Mouse (Mus musculus): ENCODE measurements at regions not wholly inside any gene's neighbourhood (a gene's known extent, or its start where the extent isn't known, plus 50 kb on each side); places are given as distances from the start of the nearest gene placed in this dataset.
A peak's percentile ranks its signal among the peaks of the same experiment; 100 is the strongest.

DNA sequence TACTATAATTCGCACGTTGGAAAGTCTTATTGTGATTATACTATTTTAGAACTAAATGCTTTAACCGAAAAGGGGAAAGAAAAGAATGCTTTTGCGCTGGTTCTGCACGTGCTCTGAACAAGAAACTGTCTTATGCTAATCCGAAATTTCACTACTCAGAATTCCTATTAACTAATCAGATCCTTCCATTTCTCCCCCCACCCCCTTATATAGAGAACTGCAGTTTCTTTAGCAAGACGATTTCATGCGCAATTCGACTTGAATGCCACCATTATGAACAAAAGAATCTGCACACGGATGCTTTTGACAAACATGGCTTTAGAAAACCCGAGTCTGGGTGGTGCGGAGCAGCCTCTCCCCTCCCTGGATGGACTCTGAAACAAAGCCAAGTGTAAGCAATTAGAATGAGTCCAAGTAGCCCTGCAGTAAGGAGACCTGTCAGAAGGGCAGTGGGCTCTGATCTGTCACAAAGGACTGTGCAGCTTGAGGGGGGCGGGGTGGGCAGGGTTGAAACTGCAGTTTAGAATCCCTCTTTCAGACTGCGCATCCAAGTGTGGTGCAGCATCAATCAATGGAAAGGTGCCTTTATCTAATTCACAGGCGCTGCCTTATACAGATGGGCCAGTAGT lies 128.0 kb upstream of the Tex13c2 start:
- H3K27me3 ChIP-seq (replicated peaks), result no peaks in the 10 kb centered on the region
- H3K4me3 ChIP-seq (replicated peaks), result no peak overlapping the region
- no peaks in the 10 kb centered on the region for H3K4me1 ChIP-seq
- WGBS, result 16% methylated on average over 15 of the region's 15 CpGs
- no peaks in the 10 kb centered on the region for H3K36me3 ChIP-seq
- peak overlapping the region; percentile 58; the same call in 1 of the 2 replicates for H3K27ac ChIP-seq (replicated peaks)
- H3K9me3 ChIP-seq (replicated peaks), result no peaks in the 10 kb centered on the region
- H3K4me2 ChIP-seq, result peak overlapping the region; percentile 49
- H3K9ac ChIP-seq (replicated peaks), result no peak overlapping the region
- peak; percentile 79 for ATAC-seq (ENCODE audit: low FRiP score)

- no peak overlapping the region for H3K4me3 ChIP-seq (replicated peaks)
- H3K4me2 ChIP-seq, result no peak overlapping the region
- H3K9ac ChIP-seq (replicated peaks), result no peak overlapping the region
- H3K27me3 ChIP-seq (replicated peaks), result no peaks in the 10 kb centered on the region
- no peaks in the 10 kb centered on the region for H3K36me3 ChIP-seq
- 93% methylated on average over 1 of the region's 1 CpGs for WGBS
- H3K4me1 ChIP-seq, result no peaks in the 10 kb centered on the region
- H3K27ac ChIP-seq (replicated peaks), result no peak overlapping the region
- ATAC-seq (ENCODE audit: low FRiP score), result no peak
- no peaks in the 10 kb centered on the region for H3K9me3 ChIP-seq (replicated peaks)
These were observed 125.4 kb upstream of the Tex13c2 start for GRCm38 (mm10) chrX:42364137-42364536.

GRCm38 (mm10) chrX:42373794-42374398 lies 115.6 kb upstream of the Tex13c2 start:
- no peak overlapping the region for H3K4me2 ChIP-seq
- no peaks in the 10 kb centered on the region for H3K36me3 ChIP-seq
- no peak overlapping the region for H3K4me3 ChIP-seq (replicated peaks)
- no peak for ATAC-seq (ENCODE audit: low FRiP score)
- no peaks in the 10 kb centered on the region for H3K9me3 ChIP-seq (replicated peaks)
- no peak overlapping the region for H3K9ac ChIP-seq (replicated peaks)
- H3K4me1 ChIP-seq, result no peaks in the 10 kb centered on the region
- H3K27ac ChIP-seq (replicated peaks), result no peak overlapping the region
- WGBS, result 81% methylated on average over 3 of the region's 3 CpGs
- H3K27me3 ChIP-seq (replicated peaks), result no peaks in the 10 kb centered on the region

- no peak overlapping the region for H3K9ac ChIP-seq (replicated peaks)
- no peak overlapping the region for H3K4me3 ChIP-seq (replicated peaks)
- no peaks in the 10 kb centered on the region for H3K4me1 ChIP-seq
- H3K9me3 ChIP-seq (replicated peaks), result no peaks in the 10 kb centered on the region
- H3K27ac ChIP-seq (replicated peaks), result no peak overlapping the region
- WGBS, result 78% methylated on average over 3 of the region's 3 CpGs
- H3K36me3 ChIP-seq, result no peaks in the 10 kb centered on the region
- no peaks in the 10 kb centered on the region for H3K27me3 ChIP-seq (replicated peaks)
- no peak overlapping the region for H3K4me2 ChIP-seq
- ATAC-seq (ENCODE audit: low FRiP score), result no peak
These were observed 95.5 kb upstream of the Tex13c2 start for GRCm38 (mm10) chrX:42393836-42394556.

DNA sequence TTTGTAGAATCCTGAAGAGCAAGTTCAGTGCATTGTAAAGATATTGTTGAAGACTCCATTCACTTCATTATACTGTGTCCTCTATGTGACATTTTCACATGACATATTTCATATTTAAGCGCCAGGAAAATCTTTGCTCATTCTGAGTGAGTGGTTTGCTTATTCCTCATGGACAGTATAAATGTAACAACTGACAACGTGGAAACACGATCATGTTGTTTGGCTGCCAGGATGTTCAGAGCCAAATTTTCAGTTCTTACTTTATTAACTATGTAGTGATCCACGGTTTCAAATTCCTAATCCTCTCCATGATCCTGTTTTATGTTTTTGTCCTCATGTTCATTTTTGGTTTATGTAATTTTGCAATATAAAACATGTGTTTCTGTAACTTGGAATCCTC lies 93.0 kb upstream of the Tex13c2 start:
- Histone ChIP-seq H3K9ac (replicated peaks) (no peak overlapping the region), H3K4me1 (no peaks in the 10 kb centered on the region), H3K36me3 (no peaks in the 10 kb centered on the region), H3K4me3 (replicated peaks) (no peak overlapping the region), H3K27ac (replicated peaks) (no peak overlapping the region), H3K4me2 (no peak overlapping the region), H3K27me3 (replicated peaks) (no peaks in the 10 kb centered on the region), H3K9me3 (replicated peaks) (no peaks in the 10 kb centered on the region)
- no peak for ATAC-seq (ENCODE audit: low FRiP score)
- 75% methylated on average over 4 of the region's 4 CpGs for WGBS

GRCm38 (mm10) chrX:42398836-42399235 lies 90.7 kb upstream of the Tex13c2 start:
- no peak for ATAC-seq (ENCODE audit: low FRiP score)
- Histone ChIP-seq H3K27ac (replicated peaks) (no peak overlapping the region), H3K4me1 (no peaks in the 10 kb centered on the region), H3K9ac (replicated peaks) (no peak overlapping the region), H3K9me3 (replicated peaks) (no peaks in the 10 kb centered on the region), H3K4me2 (no peak overlapping the region), H3K36me3 (no peaks in the 10 kb centered on the region), H3K27me3 (replicated peaks) (no peaks in the 10 kb centered on the region), H3K4me3 (replicated peaks) (no peak overlapping the region)
- WGBS, result 63% methylated on average over 1 of the region's 1 CpGs

DNA sequence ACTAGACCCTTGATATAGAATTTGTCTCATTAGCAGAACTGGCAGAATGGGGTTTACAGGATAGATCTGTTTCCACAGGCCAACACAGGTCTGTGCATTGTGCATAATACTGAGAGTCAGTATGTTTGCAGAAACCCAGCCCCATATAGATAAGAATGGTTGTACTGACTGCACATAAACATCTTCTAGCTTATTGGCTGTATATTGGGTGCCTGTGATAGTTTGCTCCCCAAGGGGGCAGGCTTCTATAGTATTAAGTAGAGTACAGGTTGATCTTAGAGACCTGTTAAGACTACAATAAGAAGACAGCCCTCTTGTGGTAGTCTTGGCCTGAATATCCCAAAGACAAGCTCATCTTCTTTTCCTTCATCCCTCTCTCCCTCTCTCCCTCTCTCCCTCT lies 90.1 kb upstream of the Tex13c2 start:
- no peaks in the 10 kb centered on the region for H3K4me1 ChIP-seq
- H3K4me2 ChIP-seq, result no peak overlapping the region
- no peaks in the 10 kb centered on the region for H3K9me3 ChIP-seq (replicated peaks)
- no peak overlapping the region for H3K27ac ChIP-seq (replicated peaks)
- no peak for ATAC-seq (ENCODE audit: low FRiP score)
- H3K9ac ChIP-seq (replicated peaks), result no peak overlapping the region
- H3K27me3 ChIP-seq (replicated peaks), result no peaks in the 10 kb centered on the region
- H3K4me3 ChIP-seq (replicated peaks), result no peak overlapping the region
- no peaks in the 10 kb centered on the region for H3K36me3 ChIP-seq

GRCm38 (mm10) chrX:42401091-42401490 lies 88.4 kb upstream of the Tex13c2 start:
- H3K36me3 ChIP-seq, result no peaks in the 10 kb centered on the region
- ATAC-seq (ENCODE audit: low FRiP score), result no peak
- H3K9me3 ChIP-seq (replicated peaks), result no peaks in the 10 kb centered on the region
- H3K4me1 ChIP-seq, result no peaks in the 10 kb centered on the region
- 76% methylated on average over 1 of the region's 1 CpGs for WGBS
- H3K4me2 ChIP-seq, result no peak overlapping the region
- no peaks in the 10 kb centered on the region for H3K27me3 ChIP-seq (replicated peaks)
- H3K4me3 ChIP-seq (replicated peaks), result no peak overlapping the region
- no peak overlapping the region for H3K9ac ChIP-seq (replicated peaks)
- H3K27ac ChIP-seq (replicated peaks), result no peak overlapping the region

GRCm38 (mm10) chrX:42401564-42402334 lies 87.7 kb upstream of the Tex13c2 start:
- no peaks in the 10 kb centered on the region for H3K36me3 ChIP-seq
- WGBS, result 55% methylated on average over 7 of the region's 7 CpGs
- H3K27ac ChIP-seq (replicated peaks), result no peak overlapping the region
- no peak overlapping the region for H3K4me2 ChIP-seq
- ATAC-seq (ENCODE audit: low FRiP score), result no peak
- H3K4me1 ChIP-seq, result no peaks in the 10 kb centered on the region
- no peaks in the 10 kb centered on the region for H3K9me3 ChIP-seq (replicated peaks)
- H3K4me3 ChIP-seq (replicated peaks), result no peak overlapping the region
- H3K9ac ChIP-seq (replicated peaks), result no peak overlapping the region
- H3K27me3 ChIP-seq (replicated peaks), result no peaks in the 10 kb centered on the region

DNA sequence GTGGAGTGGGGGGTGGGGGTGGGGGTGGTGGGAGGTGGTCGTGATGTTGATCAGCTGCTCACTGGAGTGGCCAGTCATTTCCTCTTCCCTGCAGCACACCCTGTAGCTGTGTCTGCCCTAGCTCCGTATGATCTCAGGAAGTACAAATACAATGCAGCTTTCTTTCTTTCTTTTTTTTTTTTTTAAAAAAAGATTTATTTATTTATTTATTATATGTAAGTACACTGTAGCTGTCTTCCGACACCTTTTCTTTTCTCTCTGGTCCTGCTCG lies 87.2 kb upstream of the Tex13c2 start:
- H3K9me3 ChIP-seq (replicated peaks), result no peaks in the 10 kb centered on the region

GRCm38 (mm10) chrX:42431851-42432635 lies 57.4 kb upstream of the Tex13c2 start:
- Histone ChIP-seq H3K9me3 (replicated peaks) (no peaks in the 10 kb centered on the region), H3K27me3 (replicated peaks) (no peaks in the 10 kb centered on the region), H3K4me1 (no peaks in the 10 kb centered on the region), H3K27ac (replicated peaks) (no peak overlapping the region), H3K36me3 (no peaks in the 10 kb centered on the region), H3K9ac (replicated peaks) (no peak overlapping the region), H3K4me2 (no peak overlapping the region), H3K4me3 (replicated peaks) (no peak overlapping the region)
- ATAC-seq (ENCODE audit: low FRiP score), result no peak
- 19% methylated on average over 7 of the region's 7 CpGs for WGBS

More for the DNA sequence above, 87.2 kb upstream of the Tex13c2 start:
- WGBS, result 58% methylated on average over 4 of the region's 4 CpGs
- Histone ChIP-seq H3K36me3 (no peaks in the 10 kb centered on the region), H3K4me3 (replicated peaks) (no peak overlapping the region), H3K4me1 (no peaks in the 10 kb centered on the region), H3K27me3 (replicated peaks) (no peaks in the 10 kb centered on the region), H3K9ac (replicated peaks) (no peak overlapping the region), H3K4me2 (no peak overlapping the region), H3K27ac (replicated peaks) (no peak overlapping the region)
- ATAC-seq (ENCODE audit: low FRiP score), result no peak

Measured in neural tube, embryonic 15.5 days (tissue).